Mouse (Mus musculus) forelimb bud, embryonic 11.5 days (tissue): ENCODE measurements around the gene Cdipt.
A peak's percentile ranks its signal among the peaks of the same experiment; 100 is the strongest.

Experiments used
- DNase-seq: peaks from one replicate; pipeline ENCODE4 v3.0.0-alpha.2; 2012; ENCODE audit warnings: low read depth, low spot score

The Cdipt gene

GRCm38 (mm10) chr7:126975893-126975949, at the start of gene Cdipt:
Gene Cdipt (plus strand): TSS chr7:126975914.
- DNase-seq: no peak

GRCm38 (mm10) chr7:126926299-126926698, 49.4 kb upstream of the Cdipt start:
- no peak for DNase-seq

GRCm38 (mm10) chr7:126928384-126929037, 47.2 kb upstream of the Cdipt start, which contains the start of gene Kctd13:
Gene Kctd13 (plus strand): TSS chr7:126928879.
- peak; percentile 92 for DNase-seq

- no peak for DNase-seq
These were observed 46.7 kb upstream of the Cdipt start for GRCm38 (mm10) chr7:126929046-126929445.

GRCm38 (mm10) chr7:126932652-126933051, 43.1 kb upstream of the Cdipt start:
- DNase-seq: no peak

- DNase-seq: no peak
These were observed 34.5 kb upstream of the Cdipt start for GRCm38 (mm10) chr7:126941171-126941570.

GRCm38 (mm10) chr7:126941801-126942200, 33.9 kb upstream of the Cdipt start:
- no peak for DNase-seq

GRCm38 (mm10) chr7:126946530-126946929, 29.2 kb upstream of the Cdipt start:
- DNase-seq: peak; percentile 23

GRCm38 (mm10) chr7:126948626-126949025, 27.1 kb upstream of the Cdipt start:
- DNase-seq: no peak

GRCm38 (mm10) chr7:126949403-126949792, 26.3 kb upstream of the Cdipt start, which contains the start of gene Asphd1:
Gene Asphd1 (minus strand): TSS chr7:126949582.
- DNase-seq: no peak

- DNase-seq: peak; percentile 89
These were observed 25.7 kb upstream of the Cdipt start, which contains the start of gene Sez6l2 for GRCm38 (mm10) chr7:126949793-126950646. Gene Sez6l2 (plus strand): TSS chr7:126950563.

GRCm38 (mm10) chr7:126950647-126951615, 24.8 kb upstream of the Cdipt start:
- DNase-seq: no peak

- no peak for DNase-seq
These were observed 24.0 kb upstream of the Cdipt start for GRCm38 (mm10) chr7:126951741-126952140.

GRCm38 (mm10) chr7:126952646-126953045, 23.1 kb upstream of the Cdipt start:
- no peak for DNase-seq

- no peak for DNase-seq
These were observed 20.6 kb upstream of the Cdipt start for GRCm38 (mm10) chr7:126955125-126955524.

GRCm38 (mm10) chr7:126959780-126960179, 15.9 kb upstream of the Cdipt start:
- DNase-seq: no peak

GRCm38 (mm10) chr7:126961095-126961494, 14.6 kb upstream of the Cdipt start:
- DNase-seq: no peak

GRCm38 (mm10) chr7:126961965-126962364, 13.7 kb upstream of the Cdipt start:
- no peak for DNase-seq

GRCm38 (mm10) chr7:126963548-126964286, 12.0 kb upstream of the Cdipt start:
- peak; percentile 13 for DNase-seq

GRCm38 (mm10) chr7:126965568-126965967, 10.1 kb upstream of the Cdipt start:
- no peak for DNase-seq

GRCm38 (mm10) chr7:126967361-126967760, 8.4 kb upstream of the Cdipt start:
- DNase-seq: no peak
